Mouse (Mus musculus): Measurements from ENCODE around the gene Chst5. TPM values are rescaled to one million over a fixed set of nuclear protein-coding genes. Genes with fewer than 3 reads are reported as not detected.
A peak's percentile ranks its signal among the peaks of the same experiment; 100 is the strongest.
"Not testable (repeated sequence)": the region's sequence is repeated elsewhere in the genome, so short reads cannot be mapped to it uniquely, and the experiment has no call there.

The Chst5 gene
- total RNA-seq, 2 experiments from 2014 or later = 0.73 to 0.87 TPM

GRCm38 (mm10) chr8:111871278-111871677, 39.0 kb downstream of the Chst5 start:
- no peak for DNase-seq

- no peak for DNase-seq
Observed at GRCm38 (mm10) chr8:111870379-111870778, 39.9 kb downstream of the Chst5 start.

GRCm38 (mm10) chr8:111868664-111869063, 41.6 kb downstream of the Chst5 start:
- DNase-seq = no peak

- no peak for DNase-seq
Observed at GRCm38 (mm10) chr8:111865857-111866256, 44.4 kb downstream of the Chst5 start.

GRCm38 (mm10) chr8:111865130-111865852, 45.0 kb downstream of the Chst5 start:
- no peak for DNase-seq

- DNase-seq = no peak
Observed at GRCm38 (mm10) chr8:111864648-111865047, 45.6 kb downstream of the Chst5 start.

- no peak for DNase-seq
Observed at GRCm38 (mm10) chr8:111863280-111863679, 47.0 kb downstream of the Chst5 start.

GRCm38 (mm10) chr8:111855977-111856376, 54.3 kb downstream of the Chst5 start:
- DNase-seq = no peak

- peak; percentile 94 to 96 for DNase-seq
Observed at GRCm38 (mm10) chr8:111853861-111854501, 56.3 kb downstream of the Chst5 start, which contains the start of gene Cfdp1. Gene Cfdp1 (minus strand): TSS chr8:111854291.

GRCm38 (mm10) chr8:111853219-111853618, 57.0 kb downstream of the Chst5 start:
- not testable (repeated sequence) for DNase-seq

GRCm38 (mm10) chr8:111846746-111847145, 63.5 kb downstream of the Chst5 start:
- DNase-seq = no peak

Other genes with a start within 250 kb of the Chst5 start
- not detected for gene Ctrb1, start 219.4 kb downstream of the Chst5 start, total RNA-seq (2021)
- 10 to 100 TPM; 62.2 to 69.7 TPM for gene Bcar1, start 166.6 kb downstream of the Chst5 start, total RNA-seq (2021)
- 10 to 100 TPM; 73.3 to 81.2 TPM for gene Cfdp1, start 56.2 kb downstream of the Chst5 start, total RNA-seq (2021)
- gene Tmem170, start 33.7 kb downstream of the Chst5 start, total RNA-seq (2021) = 1 to 10 TPM; 5.0 to 5.1 TPM
- gene Tmem231, start 23.4 kb upstream of the Chst5 start, total RNA-seq (2021) = 10 to 100 TPM; 12.1 to 14.3 TPM
- 100 to 1,000 TPM; 219 to 235 TPM for gene Gabarapl2, start 30.3 kb upstream of the Chst5 start, total RNA-seq (2021)
- gene Adat1, start 81.9 kb upstream of the Chst5 start, total RNA-seq (2021) = 1 to 10 TPM; 6.7 to 7.3 TPM
- gene Kars, start 100.9 kb upstream of the Chst5 start, total RNA-seq (2021) = 10 to 100 TPM; 74.8 to 79.1 TPM
- gene Terf2ip, start 101.0 kb upstream of the Chst5 start, total RNA-seq (2021) = 10 to 100 TPM; 40.0 to 41.8 TPM
- not detected for gene Gm6793, start 104.6 kb upstream of the Chst5 start, total RNA-seq (2021)